Mouse (Mus musculus) kidney, adult 11 months (tissue): ENCODE results near the gene Mal.
A peak's percentile ranks its signal among the peaks of the same experiment; 100 is the strongest.

Experiments
- DNase-seq: peaks from one replicate; pipeline ENCODE4 v3.0.0; 2022

Gene Mal

GRCm38 (mm10) chr2:127656086-127656720 lies at the start of gene Mal:
Mal (minus strand) TSS chr2:127656695.
- DNase-seq: peak; percentile 84

- DNase-seq: no peak
Observed at GRCm38 (mm10) chr2:127705267-127705666, 48.8 kb upstream of the Mal start.

- no peak for DNase-seq
Observed at GRCm38 (mm10) chr2:127689239-127689638, 32.7 kb upstream of the Mal start.

GRCm38 (mm10) chr2:127683687-127684331 lies 27.3 kb upstream of the Mal start:
- DNase-seq: peak; percentile 74

- no peak for DNase-seq
Observed at GRCm38 (mm10) chr2:127667843-127668506, 11.5 kb upstream of the Mal start.

- no peak for DNase-seq
Observed at GRCm38 (mm10) chr2:127667015-127667414, 10.5 kb upstream of the Mal start.

GRCm38 (mm10) chr2:127662708-127663107 lies 6.2 kb upstream of the Mal start:
- DNase-seq: no peak

GRCm38 (mm10) chr2:127655419-127655818 lies 1.1 kb downstream of the Mal start:
- peak; percentile 60 for DNase-seq

- DNase-seq: peak; percentile 63
Observed at GRCm38 (mm10) chr2:127654786-127655185, 1.7 kb downstream of the Mal start.

GRCm38 (mm10) chr2:127652805-127653204 lies 3.7 kb downstream of the Mal start:
- DNase-seq: no peak

GRCm38 (mm10) chr2:127652335-127652734 lies 4.2 kb downstream of the Mal start:
- peak; percentile 64 for DNase-seq

GRCm38 (mm10) chr2:127651601-127652000 lies 4.9 kb downstream of the Mal start:
- peak; percentile 66 for DNase-seq

GRCm38 (mm10) chr2:127649921-127650320 lies 6.6 kb downstream of the Mal start:
- peak; percentile 73 for DNase-seq

- DNase-seq: no peak
Observed at GRCm38 (mm10) chr2:127648145-127648544, 8.3 kb downstream of the Mal start.

- DNase-seq: no peak
Observed at GRCm38 (mm10) chr2:127646875-127647274, 9.6 kb downstream of the Mal start.

GRCm38 (mm10) chr2:127643728-127644704 lies 12.5 kb downstream of the Mal start:
- no peak for DNase-seq

- DNase-seq: no peak
Observed at GRCm38 (mm10) chr2:127638973-127639372, 17.5 kb downstream of the Mal start.

GRCm38 (mm10) chr2:127635581-127635980 lies 20.9 kb downstream of the Mal start:
- peak; percentile 95 for DNase-seq

- no peak for DNase-seq
Observed at GRCm38 (mm10) chr2:127632601-127633000, 23.9 kb downstream of the Mal start.

GRCm38 (mm10) chr2:127627990-127628570 lies 28.4 kb downstream of the Mal start:
- no peak for DNase-seq

- DNase-seq: no peak
Observed at GRCm38 (mm10) chr2:127627354-127627753, 29.1 kb downstream of the Mal start.

GRCm38 (mm10) chr2:127625659-127626058 lies 30.8 kb downstream of the Mal start:
- DNase-seq: peak; percentile 84
